ENCODE assay signal across 9 mouse cellular contexts in genomic region chr3:31309371-31309933, GRCm38 (mm10). TPM values are rescaled to one million over a fixed set of nuclear protein-coding genes. Genes with fewer than 3 reads are reported as not detected.
DNase-seq lines count a peak whose midpoint lies in the region; ATAC-seq lines count a peak whose summit lies in the region.
"Had no signal": no experiment of that assay in that cellular context is flagged by ENCODE, and none has a peak within 500 bp of the region (broad histone marks: within the 10 kb centered on the region; RNA-seq: fewer than 3 reads in every experiment).

No protein-coding gene starts in this region.

- no peaks in the 10 kb centered on the region for H3K36me3 ChIP-seq in heart, embryonic 16.5 days (ENCODE audit: control insufficient read depth, insufficient read depth)
- H3K36me3 ChIP-seq in limb, embryonic 13.5 days = no peaks in the 10 kb centered on the region

- no peak overlapping the region; the same call in 1 of the 2 replicates for H3K4me3 ChIP-seq in heart, embryonic 16.5 days (ENCODE audit: low read length)
- peak overlapping the region; percentile 12 for H3K4me3 ChIP-seq in limb, embryonic 13.5 days
- H3K4me3 ChIP-seq: erythroblast, embryonic 14.5 days had no signal

- DNase-seq in heart, adult 9 months (ENCODE audit: low spot score in 2 of 2) = no peak
- DNase-seq in cerebellum, adult 9-11 months = peak; percentile 86
- DNase-seq in frontal cortex, postnatal 14 days (ENCODE audit: low spot score in 2 of 2) = peak; percentile 23 to 38
- peak; percentile 51 for DNase-seq in right cerebral cortex, postnatal 4 days
- DNase-seq in adrenal gland, adult 8-10 months = no peak
- no peak for DNase-seq in testis, postnatal 14 days (ENCODE audit: low spot score)

- no peak for ATAC-seq in heart, embryonic 16.5 days (replicated peaks; ENCODE audit: extremely low read depth, insufficient read depth, low FRiP score)
- ATAC-seq in limb, embryonic 13.5 days (ENCODE audit: low FRiP score, low read depth) = no peak

- H3K9ac ChIP-seq in heart, embryonic 16.5 days (ENCODE audit: low read length) = no peak overlapping the region
- H3K9ac ChIP-seq in limb, embryonic 13.5 days = no peak overlapping the region

- H3K4me1 ChIP-seq in heart, embryonic 16.5 days (ENCODE audit: control insufficient read depth, insufficient read depth, low read length) = no peaks in the 10 kb centered on the region
- 0 out of 2 replicates have a peak, but pooled peaks cover 5% of the 10 kb centered on the region for H3K4me1 ChIP-seq in limb, embryonic 13.5 days

- no peaks in the 10 kb centered on the region for H3K9me3 ChIP-seq in heart, embryonic 16.5 days (replicated peaks; ENCODE audit: control insufficient read depth, low read length)
- no peaks in the 10 kb centered on the region for H3K9me3 ChIP-seq in limb, embryonic 13.5 days

- 3% methylated on average over 36 of the region's 36 CpGs for WGBS in heart, embryonic 16.5 days
- WGBS in limb, embryonic 13.5 days = 1% methylated on average over 36 of the region's 36 CpGs

- H3K4me2 ChIP-seq in heart, embryonic 16.5 days (ENCODE audit: low read depth, low read length) = 0 out of 2 replicates have a peak overlapping the region, but pooled peaks have one; percentile 4
- peak overlapping the region; percentile 36 for H3K4me2 ChIP-seq in limb, embryonic 13.5 days (replicated peaks)

- H3K27me3 ChIP-seq in heart, embryonic 16.5 days (ENCODE audit: control insufficient read depth, insufficient read depth, low read length) = peaks cover 35% of the 10 kb centered on the region
- H3K27me3 ChIP-seq in limb, embryonic 13.5 days = peaks cover 49% of the 10 kb centered on the region

- no peak overlapping the region for H3K27ac ChIP-seq in heart, embryonic 16.5 days (ENCODE audit: low read length)
- no peak overlapping the region for H3K27ac ChIP-seq in limb, embryonic 13.5 days

RNA-seq across cellular contexts. Expression of gene Slc7a14, which starts 0.7 kb away (rescaled TPM):
- polyA plus RNA-seq in heart, embryonic 16.5 days (2015; fragmentation: Nextera tagmentation; extraction: Ambion mirVana) = 0.13 and 0.29 TPM in 2 replicates
- 0.08 and 0.10 TPM in 2 replicates for polyA plus RNA-seq in limb, embryonic 13.5 days (2015; fragmentation: Nextera tagmentation; extraction: Ambion mirVana)
- total RNA-seq in adrenal gland, adult 8-10 months (2022) = 1 to 10 TPM; 4.4 to 9.3 (median 6.1) TPM
- polyA plus RNA-seq: erythroblast, embryonic 14.5 days had no signal

Comparison
In these comparisons a context has a peak if more than half of its experiments do, and no peak if none do; other contexts are left out.
1. DNase-seq: peak in cerebellum, adult 9-11 months (single experiment), frontal cortex, postnatal 14 days (2 of 2) and right cerebral cortex, postnatal 4 days (single experiment); none in heart, adult 9 months (0 of 2), adrenal gland, adult 8-10 months (single experiment) and testis, postnatal 14 days (single experiment).